Mouse (Mus musculus) c-Kit-positive CD71-negative TER-119-negative erythroid progenitor cells, embryonic 14.5 days (primary cell): ENCODE measurements around the gene Olfr308.
"Not testable (repeated sequence)": the region's sequence is repeated elsewhere in the genome, so short reads cannot be mapped to it uniquely, and the experiment has no call there.

Source experiments
- DNase-seq: peaks from one replicate; pipeline ENCODE4 v3.0.0-alpha.2; 2013; ENCODE audit warnings: low read depth

The Olfr308 gene

DNA sequence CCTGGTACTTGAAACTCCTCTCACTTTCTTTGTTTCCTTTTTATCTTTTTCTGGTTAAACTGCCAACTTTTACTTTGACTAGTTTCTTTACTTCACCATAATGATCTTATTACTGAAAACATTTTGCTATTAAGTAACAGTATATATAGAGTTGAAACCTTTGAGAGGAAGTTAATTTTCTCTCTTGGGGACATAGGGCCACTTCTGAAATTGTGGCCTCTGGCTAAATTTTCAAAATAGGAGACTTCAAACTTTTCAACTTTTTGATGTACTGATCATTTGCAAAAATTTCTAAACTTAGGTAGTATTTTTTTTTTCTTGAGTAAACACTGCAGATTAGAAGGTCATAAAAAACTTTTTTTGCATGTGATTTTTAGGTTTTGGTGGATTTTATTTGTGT lies at the start of gene Olfr308:
Gene Olfr308, minus strand, starts transcription at position 101 of the 400 bp plus-strand sequence.
- DNase-seq: no peak

DNA sequence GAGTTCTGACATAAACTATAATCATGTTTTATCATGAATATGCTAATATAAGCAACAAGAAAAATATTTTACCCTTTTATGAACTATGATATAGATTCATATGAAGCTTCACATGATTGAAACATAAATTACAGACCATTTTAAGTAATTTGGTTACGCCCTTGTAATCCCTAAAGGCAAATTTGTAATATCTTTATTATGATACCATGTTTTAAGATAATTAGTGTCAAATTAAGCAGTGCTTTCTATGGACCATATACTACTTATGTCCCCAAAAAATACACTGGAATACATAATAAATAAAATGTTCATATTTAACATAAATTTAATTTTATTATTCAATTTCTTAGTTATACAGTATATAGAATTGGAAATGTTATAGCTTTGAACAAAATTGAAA lies 41.4 kb upstream of the Olfr308 start, which contains the start of gene Olfr305:
Gene Olfr305, minus strand, starts transcription at position 101 of the 400 bp plus-strand sequence.
- DNase-seq: no peak

DNA sequence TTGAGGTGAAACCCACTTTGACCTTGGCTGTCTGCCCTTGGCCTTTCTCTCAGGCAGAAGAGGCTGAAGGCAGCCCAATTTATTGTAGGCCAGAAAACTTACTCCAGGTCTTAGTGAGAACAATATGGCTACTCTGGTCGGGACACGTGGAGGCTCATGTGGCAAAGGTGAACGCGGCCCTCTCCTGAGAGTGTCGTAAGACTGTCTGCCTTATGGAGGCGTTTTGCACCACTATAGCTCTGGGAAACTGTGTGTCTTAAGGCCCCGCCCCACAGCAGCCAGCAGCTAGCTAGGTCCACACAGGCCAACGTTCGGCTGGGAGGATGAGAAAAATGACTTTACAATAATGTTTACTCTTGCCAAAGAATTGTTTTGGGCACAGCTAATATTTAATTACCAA lies 20.9 kb upstream of the Olfr308 start:
- not testable (repeated sequence) for DNase-seq

DNA sequence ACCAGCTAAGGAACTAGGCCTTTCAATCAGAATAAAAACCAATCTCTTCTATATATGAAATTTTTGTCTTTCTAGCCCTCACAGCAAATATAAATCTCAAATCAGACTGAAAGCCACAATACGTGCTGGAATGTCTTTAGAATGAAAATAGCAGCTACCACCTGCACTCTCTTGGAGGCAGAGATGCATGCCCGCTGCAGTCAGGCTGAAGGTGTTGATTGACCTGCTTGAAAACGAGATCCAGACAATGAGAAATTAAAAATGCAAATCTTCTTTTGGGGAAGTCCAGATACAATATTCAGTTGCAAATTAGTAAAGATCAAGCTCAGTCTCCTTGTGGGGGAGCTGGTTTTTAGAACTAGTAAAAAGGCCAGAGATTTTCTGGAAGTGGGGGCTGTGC lies 18.8 kb upstream of the Olfr308 start:
- no peak for DNase-seq

DNA sequence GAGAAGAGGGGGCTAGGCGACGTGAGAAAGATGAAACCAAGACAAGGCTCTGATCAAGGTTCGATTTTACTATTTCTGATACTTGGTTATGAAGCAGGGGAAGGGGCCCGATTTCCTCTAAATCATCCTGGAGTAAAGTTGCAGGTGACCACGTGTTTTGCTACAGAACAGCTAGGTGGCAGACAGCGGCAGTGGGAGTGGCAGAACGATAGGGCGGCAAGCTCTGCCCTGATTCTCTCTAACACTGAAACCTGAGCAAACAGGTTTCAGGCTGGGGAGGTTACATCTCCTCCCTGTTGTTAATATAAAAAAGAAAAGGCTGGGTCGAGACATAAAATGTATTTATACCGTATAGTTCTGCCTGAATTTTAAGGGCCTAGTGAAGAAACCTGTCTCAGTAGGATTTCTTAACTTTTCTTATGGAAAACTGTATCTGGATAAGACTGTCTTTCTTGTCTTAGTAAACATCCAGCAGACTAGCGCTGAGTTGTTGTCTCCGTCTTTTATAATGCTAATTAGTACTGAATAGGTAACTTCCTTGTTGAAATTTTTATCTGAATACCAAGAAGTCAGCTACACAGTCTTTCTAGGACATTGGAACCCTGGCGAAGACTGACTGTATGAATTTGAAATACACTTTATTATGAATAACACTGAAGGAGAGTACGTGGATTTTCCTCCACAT lies 17.6 kb upstream of the Olfr308 start:
- DNase-seq: no peak

DNA sequence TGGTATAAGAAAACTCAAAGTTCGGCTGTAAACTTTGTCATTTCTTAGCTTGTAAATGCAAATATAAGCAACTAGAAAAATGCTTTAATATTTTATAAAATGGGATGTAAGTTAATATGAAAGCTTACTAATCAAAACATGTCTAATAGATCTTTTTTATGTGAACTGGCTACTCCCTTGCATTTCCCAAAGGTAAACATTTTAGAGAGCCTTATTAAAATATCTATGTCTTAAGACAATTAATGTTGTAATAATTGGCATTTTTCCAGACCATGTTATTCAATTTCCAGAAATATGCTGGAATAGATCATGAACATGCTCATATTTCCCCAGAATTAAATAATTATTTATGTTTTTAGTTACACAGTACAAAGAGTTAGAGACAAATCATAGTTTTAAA lies 12.1 kb upstream of the Olfr308 start, which contains the start of gene Olfr307:
Gene Olfr307, minus strand, starts transcription at position 101 of the 400 bp plus-strand sequence.
- DNase-seq: no peak

DNA sequence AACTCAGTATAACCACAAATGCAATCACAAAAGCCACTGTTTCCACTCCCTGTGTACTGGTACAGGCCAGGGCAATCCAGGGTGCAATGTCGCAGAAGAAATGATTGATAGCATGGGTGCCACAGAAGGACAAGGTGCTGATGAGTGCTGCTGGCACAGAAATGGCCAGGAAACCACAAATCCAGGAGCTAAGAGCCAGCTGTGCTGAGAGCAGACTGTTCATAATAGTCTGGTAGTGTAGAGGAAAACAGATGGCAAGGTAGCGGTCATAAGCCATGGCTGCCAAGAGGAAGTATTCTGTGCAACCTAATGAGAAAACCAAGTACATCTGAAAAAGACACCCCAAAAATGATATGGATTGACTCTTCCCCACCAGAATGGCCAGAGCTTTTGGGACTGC lies 4.1 kb downstream of the Olfr308 start:
- DNase-seq: no peak

DNA sequence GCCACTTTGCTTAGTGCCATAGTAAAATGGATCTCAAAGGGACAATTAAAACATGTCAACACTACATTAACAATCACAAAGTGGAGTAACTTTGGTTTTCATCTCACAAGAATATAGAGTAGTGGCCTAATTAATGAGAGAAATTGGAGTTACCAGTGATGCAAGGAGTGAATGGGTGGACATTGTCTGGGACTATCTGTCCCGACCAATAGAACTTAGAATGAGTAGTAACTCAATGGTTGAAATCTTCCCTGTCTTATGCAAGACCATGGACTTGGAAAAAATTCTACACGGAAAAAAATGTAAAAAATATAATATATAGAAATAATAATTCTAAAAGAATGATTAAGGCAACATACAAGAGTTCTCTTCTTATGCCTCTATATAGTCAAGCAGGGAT lies 11.8 kb downstream of the Olfr308 start, which contains the start of gene Olfr309:
Gene Olfr309, minus strand, starts transcription at position 101 of the 400 bp plus-strand sequence.
- no peak for DNase-seq

DNA sequence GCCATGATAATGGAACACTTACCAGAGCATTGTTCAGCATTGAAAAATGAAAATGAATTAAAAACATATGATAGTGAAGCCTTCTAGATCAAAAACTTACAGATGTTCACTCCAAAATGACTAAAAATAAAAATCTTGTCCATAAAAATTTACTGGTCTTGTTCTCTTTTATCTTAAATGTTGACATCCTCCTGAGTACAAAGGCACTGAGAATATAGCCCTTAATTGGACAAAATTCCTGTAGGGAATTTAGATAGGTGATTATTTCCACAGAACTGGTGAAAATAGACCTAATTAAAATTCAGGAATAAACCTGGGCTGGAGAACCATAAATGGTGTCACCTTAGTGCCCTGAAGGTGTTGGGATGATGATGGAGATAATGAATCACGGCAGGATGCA lies 48.4 kb downstream of the Olfr308 start, which contains the start of gene Olfr310:
Gene Olfr310, minus strand, starts transcription at position 101 of the 400 bp plus-strand sequence.
- DNase-seq: no peak
